Mouse (Mus musculus): ENCODE data around the gene Dcakd. TPM values are rescaled to one million over a fixed set of nuclear protein-coding genes. Genes with fewer than 3 reads are reported as not detected.

The Dcakd gene
- polyA plus RNA-seq, 1 experiment from 2014 or later = 161 TPM

GRCm38 (mm10) chr11:102956962-102957614, 71.0 kb downstream of the Dcakd start:
- no peak overlapping the region for H3K9ac ChIP-seq (replicated peaks; ENCODE audit: low read length)
- H3K4me3 ChIP-seq (ENCODE audit: low read length) = no peak overlapping the region
- peaks cover 20% of the 10 kb centered on the region for H3K27me3 ChIP-seq (ENCODE audit: insufficient read depth, low read length)
- H3K4me2 ChIP-seq (replicated peaks; ENCODE audit: low read depth, low read length) = no peak overlapping the region
- H3K4me1 ChIP-seq (ENCODE audit: insufficient read depth, low read length) = no peaks in the 10 kb centered on the region
- 0 out of 2 replicates have a peak, but pooled peaks have one; percentile 31 for ATAC-seq (ENCODE audit: low FRiP score, low TSS enrichment)
- no peak overlapping the region for H3K27ac ChIP-seq (ENCODE audit: low read length)
- WGBS = 49% methylated on average over 16 of the region's 16 CpGs
- no peaks in the 10 kb centered on the region for H3K9me3 ChIP-seq (ENCODE audit: low read length)
- H3K36me3 ChIP-seq (ENCODE audit: insufficient read depth, low read length) = no peaks in the 10 kb centered on the region

- 28% methylated on average over 6 of the region's 6 CpGs for whole genome bisulfite sequencing
- Histone ChIP-seq H3K4me2 (replicated peaks; ENCODE audit: low read depth, low read length) (no peak overlapping the region), H3K36me3 (ENCODE audit: insufficient read depth, low read length) (no peaks in the 10 kb centered on the region), H3K9ac (replicated peaks; ENCODE audit: low read length) (no peak overlapping the region), H3K4me1 (ENCODE audit: insufficient read depth, low read length) (peaks cover 9% of the 10 kb centered on the region), H3K27ac (ENCODE audit: low read length) (no peak overlapping the region), H3K27me3 (ENCODE audit: insufficient read depth, low read length) (peaks cover 57% of the 10 kb centered on the region), H3K9me3 (ENCODE audit: low read length) (no peaks in the 10 kb centered on the region), H3K4me3 (ENCODE audit: low read length) (no peak overlapping the region)
- 0 out of 2 replicates have a peak, but pooled peaks have one; percentile 43 for ATAC-seq (ENCODE audit: low FRiP score, low TSS enrichment)
Observed at GRCm38 (mm10) chr11:102952922-102953321, 75.2 kb downstream of the Dcakd start.

DNA sequence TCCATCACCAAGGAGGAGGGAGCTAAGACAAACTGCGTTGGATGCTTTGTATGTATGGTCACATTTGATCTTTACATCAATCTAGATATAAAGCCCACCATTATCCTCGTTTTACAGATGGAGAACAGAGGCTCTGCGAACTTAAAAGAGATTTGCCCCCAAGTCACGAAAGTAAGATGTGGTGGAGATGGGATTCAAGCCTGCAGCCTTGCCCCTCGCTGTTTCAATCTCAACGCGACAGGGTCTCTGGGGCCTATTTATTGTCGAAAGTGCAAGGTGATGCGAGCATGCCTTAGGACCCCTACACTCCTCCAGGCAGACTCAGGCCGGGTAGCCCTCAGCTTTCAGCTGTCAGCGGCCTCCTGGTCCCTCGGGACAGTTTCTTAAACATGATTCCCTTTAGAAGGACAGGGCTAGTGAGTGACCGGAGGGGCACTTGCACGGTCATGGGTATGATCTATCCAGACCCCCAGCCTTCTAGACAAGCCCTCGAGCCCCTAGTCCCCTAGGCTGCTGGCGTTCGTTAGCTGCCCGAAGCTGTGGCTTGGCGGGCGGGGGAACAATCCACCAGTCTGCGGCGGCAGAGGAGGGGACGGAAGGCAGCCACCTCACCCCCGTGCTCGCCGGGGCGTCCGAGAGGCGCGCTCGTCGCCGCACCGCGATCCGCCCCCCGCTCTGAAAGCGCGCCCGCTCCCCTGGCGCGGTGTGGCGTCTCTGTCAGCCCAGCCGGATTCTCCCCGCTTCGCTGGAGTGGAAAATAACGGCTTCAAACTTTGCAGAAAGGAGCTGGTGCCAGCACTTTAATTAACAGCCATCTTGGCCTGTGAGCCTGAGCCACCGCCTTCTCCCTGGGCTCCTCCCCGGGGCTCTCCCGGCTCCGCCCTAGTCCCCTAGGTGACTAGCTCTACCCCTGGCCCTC, 79.8 kb downstream of the Dcakd start:
- H3K9me3 ChIP-seq (ENCODE audit: low read length) = no peaks in the 10 kb centered on the region
- ATAC-seq (ENCODE audit: low FRiP score, low TSS enrichment) = peak; percentile 33; the same call in 1 of the 2 replicates
- peak overlapping the region; percentile 69 for H3K9ac ChIP-seq (replicated peaks; ENCODE audit: low read length)
- 1% methylated on average over 51 of the region's 51 CpGs for WGBS
- peaks cover 38% of the 10 kb centered on the region for H3K4me1 ChIP-seq (ENCODE audit: insufficient read depth, low read length)
- peak overlapping the region; percentile 54 for H3K4me3 ChIP-seq (ENCODE audit: low read length)
- H3K27ac ChIP-seq (ENCODE audit: low read length) = 0 out of 2 replicates have a peak overlapping the region, but pooled peaks have one; percentile 8
- peak overlapping the region; percentile 74 for H3K4me2 ChIP-seq (replicated peaks; ENCODE audit: low read depth, low read length)
- peaks cover 95% of the 10 kb centered on the region for H3K27me3 ChIP-seq (ENCODE audit: insufficient read depth, low read length)
- no peaks in the 10 kb centered on the region for H3K36me3 ChIP-seq (ENCODE audit: insufficient read depth, low read length)

DNA sequence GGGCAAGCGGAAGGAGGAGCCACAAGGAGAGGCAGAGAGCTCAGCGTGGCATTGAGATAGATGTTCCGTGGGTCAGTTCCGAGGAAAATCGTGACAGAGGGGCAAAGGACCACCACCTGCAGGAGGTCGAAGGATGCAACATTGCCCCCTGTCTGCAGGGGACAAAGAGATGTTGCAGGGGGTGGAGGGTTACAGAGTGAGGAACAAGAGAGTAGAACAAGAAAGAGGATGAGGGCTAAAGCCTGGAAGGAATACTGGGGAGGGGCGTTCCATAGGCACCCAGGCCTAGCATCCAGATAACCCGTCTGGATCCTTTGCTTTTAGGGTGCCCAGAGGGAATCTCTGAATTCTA, 81.2 kb downstream of the Dcakd start:
- Histone ChIP-seq H3K4me3 (ENCODE audit: low read length) (peak overlapping the region; percentile 45), H3K9ac (replicated peaks; ENCODE audit: low read length) (no peak overlapping the region), H3K4me1 (ENCODE audit: insufficient read depth, low read length) (peaks cover 38% of the 10 kb centered on the region), H3K9me3 (ENCODE audit: low read length) (no peaks in the 10 kb centered on the region), H3K36me3 (ENCODE audit: insufficient read depth, low read length) (no peaks in the 10 kb centered on the region), H3K27me3 (ENCODE audit: insufficient read depth, low read length) (peaks cover 95% of the 10 kb centered on the region), H3K27ac (ENCODE audit: low read length) (no peak overlapping the region), H3K4me2 (replicated peaks; ENCODE audit: low read depth, low read length) (peak overlapping the region; percentile 68)
- ATAC-seq (ENCODE audit: low FRiP score, low TSS enrichment) = peak; percentile 16; the same call in 1 of the 2 replicates
- WGBS = 11% methylated on average over 8 of the region's 8 CpGs

DNA sequence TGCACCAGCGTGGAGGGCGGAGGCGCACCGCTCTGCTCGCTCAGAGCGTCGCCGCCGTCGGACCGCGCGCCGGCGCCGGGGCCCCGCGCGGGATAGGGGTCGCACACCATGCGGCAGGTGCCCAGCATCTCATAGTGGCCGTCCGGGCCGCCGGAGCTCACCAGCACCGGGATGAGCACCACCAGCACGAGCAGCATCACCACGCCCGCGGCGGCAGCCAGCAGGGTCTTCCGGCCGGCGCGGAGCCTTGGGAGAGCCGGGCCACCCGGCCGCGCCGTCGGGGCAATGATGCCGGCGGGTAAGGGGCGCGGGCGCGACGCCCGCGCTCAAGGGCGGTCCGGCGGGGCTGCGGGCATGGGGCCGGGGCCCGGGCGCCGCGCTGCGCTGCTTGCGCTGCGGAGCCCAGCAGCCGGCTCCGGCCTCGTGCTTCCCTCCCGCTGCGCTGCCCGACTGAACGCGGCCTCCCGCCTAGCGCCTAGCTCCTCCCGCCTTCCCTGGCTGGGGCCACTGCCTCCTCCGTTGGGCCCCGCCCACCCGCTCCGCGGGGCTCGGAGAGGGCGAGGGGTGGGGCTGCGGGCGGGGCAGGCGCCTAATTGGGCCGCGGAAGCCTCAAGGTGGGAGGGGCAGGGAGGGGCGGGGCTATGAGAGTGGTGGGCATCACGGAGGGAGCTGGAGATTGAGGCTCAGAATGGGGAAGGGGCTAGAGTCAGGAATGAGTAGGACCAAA, 81.7 kb downstream of the Dcakd start, which contains the start of gene C1ql1:
Gene C1ql1 (minus strand): TSS at position 424 of the 727 bp plus-strand sequence.
- Histone ChIP-seq H3K4me3 (ENCODE audit: low read length) (peak within 1 kb of the TSS; percentile 45), H3K27me3 (ENCODE audit: insufficient read depth, low read length) (peaks cover 90% of the 10 kb centered on the region), H3K4me2 (replicated peaks; ENCODE audit: low read depth, low read length) (peak within 1 kb of the TSS; percentile 68), H3K9ac (replicated peaks; ENCODE audit: low read length) (peak within 1 kb of the TSS; percentile 56), H3K27ac (ENCODE audit: low read length) (no peak within 1 kb of the TSS), H3K36me3 (ENCODE audit: insufficient read depth, low read length) (no peaks in the 10 kb centered on the region), H3K9me3 (ENCODE audit: low read length) (no peaks in the 10 kb centered on the region), H3K4me1 (ENCODE audit: insufficient read depth, low read length) (peaks cover 38% of the 10 kb centered on the region)
- ATAC-seq (ENCODE audit: low FRiP score, low TSS enrichment) = peak; percentile 92
- WGBS = under 1% methylated on average over 72 of the region's 87 CpGs

DNA sequence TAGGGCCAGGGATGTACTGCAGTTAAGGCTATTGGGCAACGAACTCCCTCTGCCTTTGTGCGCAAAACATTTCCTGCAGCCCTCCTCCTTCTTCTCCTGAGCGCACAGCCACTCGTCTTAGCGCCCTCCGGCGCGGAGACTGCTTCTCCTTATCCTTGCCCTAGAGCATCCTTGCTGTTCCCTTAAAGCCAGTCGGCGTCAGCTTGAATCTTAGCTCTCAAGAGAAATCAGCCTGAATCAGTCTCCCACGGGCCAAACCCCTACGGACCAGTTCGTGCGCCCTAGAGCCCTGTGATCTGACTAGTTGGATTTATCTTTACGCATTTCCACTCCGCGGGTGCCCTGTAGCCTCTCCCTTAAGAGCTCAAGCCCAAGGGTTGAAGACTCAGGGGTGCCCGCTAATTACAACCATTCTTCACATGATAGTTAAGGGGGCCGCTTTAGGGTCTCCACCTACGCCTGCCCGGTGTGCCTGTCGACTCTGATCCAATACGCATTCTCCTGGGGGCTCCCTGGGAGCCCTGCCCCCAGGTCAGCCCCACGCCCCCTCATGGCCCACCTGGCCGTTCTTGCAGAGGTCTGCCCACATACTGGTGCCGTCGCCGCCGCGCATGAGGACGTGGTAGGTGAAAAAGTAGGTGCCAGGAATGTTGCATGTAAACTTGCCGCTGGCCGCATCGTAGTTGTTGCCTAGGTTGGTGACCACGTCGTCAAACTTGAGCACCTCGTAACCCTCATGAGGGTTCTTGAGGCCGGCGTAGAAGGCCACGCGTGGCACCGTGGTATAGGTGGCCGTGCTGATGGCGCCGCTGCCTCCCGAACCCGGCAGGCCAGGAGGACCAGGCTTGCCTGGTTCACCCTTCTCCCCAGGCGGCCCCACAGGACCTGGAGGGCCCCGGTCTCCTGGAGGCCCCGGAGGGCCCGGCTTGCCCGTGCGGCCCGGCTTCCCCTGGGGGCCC, 82.5 kb downstream of the Dcakd start:
- Histone ChIP-seq H3K4me1 (ENCODE audit: insufficient read depth, low read length) (peaks cover 38% of the 10 kb centered on the region), H3K4me2 (replicated peaks; ENCODE audit: low read depth, low read length) (peak overlapping the region; percentile 68), H3K4me3 (ENCODE audit: low read length) (peak overlapping the region; percentile 45), H3K9ac (replicated peaks; ENCODE audit: low read length) (peak overlapping the region; percentile 56), H3K36me3 (ENCODE audit: insufficient read depth, low read length) (no peaks in the 10 kb centered on the region), H3K27ac (ENCODE audit: low read length) (no peak overlapping the region), H3K9me3 (ENCODE audit: low read length) (no peaks in the 10 kb centered on the region), H3K27me3 (ENCODE audit: insufficient read depth, low read length) (peaks cover 81% of the 10 kb centered on the region)
- WGBS = 2% methylated on average over 49 of the region's 54 CpGs
- ATAC-seq (ENCODE audit: low FRiP score, low TSS enrichment) = no peak; the same call in 1 of the 2 replicates

Small RNA genes lying within 50 kb of the gene (microRNA-seq; reads per million reads assigned to microRNA genes)
- gene Mir6931 = not detected

Other genes with a start within 250 kb of the Dcakd start
- gene Gjc1, start 208.6 kb downstream of the Dcakd start, polyA plus RNA-seq (2015; fragmentation: Nextera tagmentation; extraction: Ambion mirVana) = 54.5 and 55.4 TPM in 2 replicates
- 0.42 and 2.5 TPM in 2 replicates for gene Higd1b, start 192.5 kb downstream of the Dcakd start, polyA plus RNA-seq (2015; fragmentation: Nextera tagmentation; extraction: Ambion mirVana)
- gene Eftud2, start 147.3 kb downstream of the Dcakd start, polyA plus RNA-seq (2015; fragmentation: Nextera tagmentation; extraction: Ambion mirVana) = 222 and 236 TPM in 2 replicates
- gene Ccdc103, start 147.1 kb downstream of the Dcakd start, polyA plus RNA-seq (2015; fragmentation: Nextera tagmentation; extraction: Ambion mirVana) = 1.9 and 2.1 TPM in 2 replicates
- gene Fam187a, start 143.2 kb downstream of the Dcakd start, polyA plus RNA-seq (2015; fragmentation: Nextera tagmentation; extraction: Ambion mirVana) = not detected in 2 replicates
- 0.41 and 0.50 TPM in 2 replicates for gene Gfap, start 127.4 kb downstream of the Dcakd start, polyA plus RNA-seq (2015; fragmentation: Nextera tagmentation; extraction: Ambion mirVana)
- 11.5 and 12.6 TPM in 2 replicates for gene Kif18b, start 103.2 kb downstream of the Dcakd start, polyA plus RNA-seq (2015; fragmentation: Nextera tagmentation; extraction: Ambion mirVana)
- gene C1ql1, start 81.6 kb downstream of the Dcakd start, polyA plus RNA-seq (2015; fragmentation: Nextera tagmentation; extraction: Ambion mirVana) = 2.5 and 3.0 TPM in 2 replicates
- 50.7 and 51.9 TPM in 2 replicates for gene Nmt1, start 143 bp downstream of the Dcakd start, polyA plus RNA-seq (2015; fragmentation: Nextera tagmentation; extraction: Ambion mirVana)
- gene Plcd3, start 73.3 kb upstream of the Dcakd start, polyA plus RNA-seq (2015; fragmentation: Nextera tagmentation; extraction: Ambion mirVana) = 8.2 and 8.7 TPM in 2 replicates
- 28.7 and 29.9 TPM in 2 replicates for gene Acbd4, start 73.3 kb upstream of the Dcakd start, polyA plus RNA-seq (2015; fragmentation: Nextera tagmentation; extraction: Ambion mirVana)
- gene Hexim1, start 87.9 kb upstream of the Dcakd start, polyA plus RNA-seq (2015; fragmentation: Nextera tagmentation; extraction: Ambion mirVana) = 5.5 and 6.6 TPM in 2 replicates
- gene Hexim2, start 104.1 kb upstream of the Dcakd start, polyA plus RNA-seq (2015; fragmentation: Nextera tagmentation; extraction: Ambion mirVana) = 11.3 and 11.8 TPM in 2 replicates
- 2.4 and 3.4 TPM in 2 replicates for gene Fmnl1, start 142.8 kb upstream of the Dcakd start, polyA plus RNA-seq (2015; fragmentation: Nextera tagmentation; extraction: Ambion mirVana)
- gene 1700023F06Rik, start 180.2 kb upstream of the Dcakd start, polyA plus RNA-seq (2015; fragmentation: Nextera tagmentation; extraction: Ambion mirVana) = 0.27 and 0.82 TPM in 2 replicates
- not detected in 2 replicates for gene Spata32, start 190.1 kb upstream of the Dcakd start, polyA plus RNA-seq (2015; fragmentation: Nextera tagmentation; extraction: Ambion mirVana)
- 5.3 and 6.7 TPM in 2 replicates for gene Map3k14, start 239.1 kb upstream of the Dcakd start, polyA plus RNA-seq (2015; fragmentation: Nextera tagmentation; extraction: Ambion mirVana)

Data from kidney, embryonic 16.5 days (tissue).